Mouse (Mus musculus) megakaryocyte, embryonic 14.5 days (primary cell): ENCODE results near the gene Gm10409. TPM values are rescaled to one million over a fixed set of nuclear protein-coding genes. Genes with fewer than 3 reads are reported as not detected.
"Not testable (repeated sequence)": the region's sequence is repeated elsewhere in the genome, so short reads cannot be mapped to it uniquely, and the experiment has no call there.

Experiments used
- H3K27me3 ChIP-seq: replicated peaks from 2 replicates; pipeline ENCODE3; 2012; ENCODE audit warnings: inconsistent platforms
- H3K36me3 ChIP-seq: replicated peaks from 2 replicates; pipeline ENCODE3; 2012; ENCODE audit warnings: low read length, inconsistent platforms, mixed read lengths
- H3K4me1 ChIP-seq: 2 replicates; pipeline ENCODE4 v1.6.1; 2012; ENCODE audit warnings: inconsistent platforms
- H3K4me3 ChIP-seq: replicated peaks from 2 replicates; pipeline ENCODE3; 2012; ENCODE audit warnings: moderate library complexity, mild to moderate bottlenecking, inconsistent platforms
- H3K9me3 ChIP-seq: 2 replicates; pipeline ENCODE4 v1.6.1; 2012; ENCODE audit warnings: inconsistent platforms
- polyA plus RNA-seq: library from polyadenylated mRNA; stranded (reverse); fragments of >175 nt; gene quantifications from 2 replicates; pipeline ENCODE4 v1.2.3, GENCODE M21; 2012; ENCODE audit warnings: low replicate concordance; ENCODE audit not compliant: insufficient read depth

The Gm10409 gene
- not detected in 2 replicates for polyA plus RNA-seq

DNA sequence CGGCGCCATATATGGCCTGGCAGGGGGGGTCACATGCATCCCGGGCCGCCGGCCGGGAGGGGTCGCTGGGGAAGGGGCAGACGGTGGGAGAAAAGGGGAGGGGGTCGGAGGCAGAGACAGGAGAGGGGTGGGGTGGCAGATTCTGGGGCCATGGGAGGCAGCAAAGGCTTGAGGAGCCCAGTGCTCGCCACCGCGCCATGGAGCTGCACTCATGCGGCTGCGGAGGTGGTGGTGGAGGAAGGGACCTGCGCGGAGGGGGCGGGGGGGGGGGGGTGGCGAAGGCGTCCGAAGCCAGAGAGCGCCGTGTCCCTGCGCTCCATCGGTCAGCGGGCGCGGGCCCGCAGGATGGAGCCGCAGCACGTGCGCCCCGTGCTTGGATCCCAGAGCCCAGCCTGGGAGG lies at the start of gene Gm10409:
Gene Gm10409 (plus strand): TSS at position 301 of the 400 bp plus-strand sequence.
- H3K4me1 ChIP-seq, H3K4me3 ChIP-seq, H3K36me3 ChIP-seq, H3K27me3 ChIP-seq, H3K9me3 ChIP-seq: not testable (repeated sequence)

DNA sequence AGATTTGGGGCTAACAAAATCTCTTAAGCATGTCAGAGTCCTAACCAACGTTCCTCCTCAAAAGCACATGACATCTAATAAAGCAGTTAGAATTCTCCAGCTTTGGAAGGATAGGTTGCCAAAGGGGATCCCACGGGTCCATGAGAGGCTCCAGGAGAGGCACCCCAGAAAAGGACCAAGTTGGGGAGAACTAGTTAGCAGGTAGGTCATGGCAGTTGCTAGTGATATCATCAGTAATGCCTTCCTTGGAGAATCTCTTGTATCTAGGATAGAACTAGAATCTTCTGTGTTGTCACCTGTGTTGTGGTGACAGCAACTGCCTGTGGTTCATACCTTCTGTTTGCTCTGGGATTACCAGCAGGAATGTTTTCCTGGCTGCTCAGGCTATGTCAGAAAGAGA lies 17.6 kb upstream of the Gm10409 start, which contains the start of gene Gm10413:
Gene Gm10413 (plus strand): TSS at position 301 of the 400 bp plus-strand sequence.
- not testable (repeated sequence) for H3K4me3 ChIP-seq, H3K27me3 ChIP-seq, H3K9me3 ChIP-seq, H3K4me1 ChIP-seq, H3K36me3 ChIP-seq

DNA sequence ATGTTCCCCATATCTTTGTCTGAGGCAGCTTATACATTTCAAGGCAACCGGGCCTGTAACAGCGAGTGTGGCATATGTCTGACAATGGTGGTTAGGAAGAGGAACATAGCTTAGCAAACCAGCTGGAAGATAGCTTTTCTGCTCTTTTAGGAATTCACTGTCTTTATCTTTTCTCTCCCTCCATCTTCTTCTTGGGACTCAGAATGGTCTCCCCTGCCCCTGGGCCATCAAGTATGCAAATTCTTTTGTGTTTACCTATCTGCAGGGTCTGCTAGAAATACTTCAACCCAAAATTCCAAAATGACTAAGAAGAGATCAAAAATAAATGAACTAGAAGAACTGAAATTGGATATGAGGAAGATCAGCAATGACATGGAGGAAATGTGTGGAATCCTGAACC lies 15.4 kb downstream of the Gm10409 start, which contains the start of gene Gm3005:
Gene Gm3005 (plus strand): TSS at position 301 of the 400 bp plus-strand sequence.
- H3K9me3 ChIP-seq, H3K36me3 ChIP-seq, H3K27me3 ChIP-seq, H3K4me1 ChIP-seq, H3K4me3 ChIP-seq: not testable (repeated sequence)

DNA sequence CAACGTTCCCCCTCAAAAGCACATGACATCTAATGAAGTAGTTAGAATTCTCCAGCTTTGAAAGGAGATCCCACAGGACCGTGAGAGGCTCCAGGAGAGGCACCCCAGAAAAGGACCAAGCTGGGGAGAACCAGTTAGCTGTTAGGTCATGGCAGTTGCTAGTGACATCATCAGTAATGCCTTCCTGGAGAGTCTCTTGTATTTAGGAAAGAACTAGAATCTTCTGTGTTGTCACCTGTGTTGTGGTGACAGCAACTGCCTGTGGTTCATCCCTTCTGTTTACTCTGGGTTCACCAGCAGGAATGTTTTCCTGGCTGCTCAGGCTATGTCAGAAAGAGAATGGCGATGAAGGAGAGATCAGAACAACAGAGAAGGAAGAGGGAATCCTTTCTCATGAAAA lies 36.7 kb downstream of the Gm10409 start, which contains the start of gene Gm10408:
Gene Gm10408 (plus strand): TSS at position 301 of the 400 bp plus-strand sequence.
- not testable (repeated sequence) for H3K36me3 ChIP-seq, H3K27me3 ChIP-seq, H3K9me3 ChIP-seq, H3K4me1 ChIP-seq, H3K4me3 ChIP-seq

Other genes starting within 250 kb of the Gm10409 start
- gene Gm5795, start 224.4 kb upstream of the Gm10409 start, polyA plus RNA-seq = 0.06 TPM in 1 of 2 replicates, not detected in the other
- 0.41 TPM in 1 of 2 replicates, not detected in the other for gene D830030K20Rik, start 204.1 kb upstream of the Gm10409 start, polyA plus RNA-seq
- not detected in 2 replicates for gene Gm2956, start 80.0 kb upstream of the Gm10409 start, polyA plus RNA-seq
- not detected in 2 replicates for gene Gm10413, start 17.5 kb upstream of the Gm10409 start, polyA plus RNA-seq
- gene Gm3005, start 15.5 kb downstream of the Gm10409 start, polyA plus RNA-seq = not detected in 2 replicates
- not detected in 2 replicates for gene Gm10408, start 36.8 kb downstream of the Gm10409 start, polyA plus RNA-seq
- not detected in 2 replicates for gene Gm3012, start 221.9 kb downstream of the Gm10409 start, polyA plus RNA-seq
- not detected in 2 replicates for gene Gm3020, start 239.4 kb downstream of the Gm10409 start, polyA plus RNA-seq